Mouse (Mus musculus) hindbrain, embryonic 11.5 days (tissue): ENCODE data around the gene Pcyt1a. TPM values are rescaled to one million over a fixed set of nuclear protein-coding genes. Genes with fewer than 3 reads are reported as not detected.
A peak's percentile ranks its signal among the peaks of the same experiment; 100 is the strongest.

Source experiments
- ATAC-seq: fragments of 200-750 bp; cut with Nextera tagmentation; 2 replicates; pipeline ENCODE4 v1.8.0; 2017; ENCODE audit warnings: mild to moderate bottlenecking, moderate TSS enrichment, moderate library complexity; ENCODE audit not compliant: low FRiP score
- DNase-seq: peaks from one replicate; pipeline ENCODE4 v3.0.0-alpha.2; 2015; ENCODE audit warnings: low spot score
- H3K27ac ChIP-seq: fragments of 300-500 bp; sonication (generic); 2 replicates; pipeline ENCODE4 v1.5.1; 2014; ENCODE audit warnings: mild to moderate bottlenecking, low read depth, low read length
- H3K27me3 ChIP-seq: fragments of 300-500 bp; sonication (generic); 2 replicates; pipeline ENCODE4 v1.6.1; 2014; ENCODE audit warnings: mild to moderate bottlenecking, low read length, moderate library complexity, mixed read lengths; ENCODE audit not compliant: control insufficient read depth, insufficient read depth
- H3K36me3 ChIP-seq: fragments of 300-500 bp; sonication (generic); 2 replicates; pipeline ENCODE4 v1.6.1; 2014; ENCODE audit warnings: mild to moderate bottlenecking, low read length, moderate library complexity, mixed read lengths; ENCODE audit not compliant: control insufficient read depth, insufficient read depth
- H3K4me1 ChIP-seq: fragments of 300-500 bp; sonication (generic); replicated peaks from 2 replicates; pipeline ENCODE4 v1.6.1; 2014; ENCODE audit warnings: low read length, mixed read lengths; ENCODE audit not compliant: control insufficient read depth, insufficient read depth
- H3K4me2 ChIP-seq: fragments of 300-500 bp; sonication (generic); replicated peaks from 2 replicates; pipeline ENCODE4 v1.6.1; 2014; ENCODE audit warnings: mild to moderate bottlenecking, low read depth, low read length
- H3K4me3 ChIP-seq: fragments of 300-500 bp; sonication (generic); 2 replicates; pipeline ENCODE4 v1.5.1; 2014; ENCODE audit warnings: low read depth, low read length
- H3K9ac ChIP-seq: fragments of 300-500 bp; sonication (generic); 2 replicates; pipeline ENCODE4 v1.6.1; 2014; ENCODE audit warnings: low read depth, low read length
- H3K9me3 ChIP-seq: fragments of 300-500 bp; sonication (generic); 2 replicates; pipeline ENCODE4 v1.6.1; 2016; ENCODE audit warnings: low read length; ENCODE audit not compliant: control insufficient read depth
- WGBS: fragments of 180-500 bp; shearing (Covaris S2); extraction: QIAGEN DNeasy Blood & Tissue Kit; methylation state at CpG from one replicate; pipeline ENCODE4 v1.1.7; 2014; 5-methylcytosine and 5-hydroxymethylcytosine counted together
- polyA plus RNA-seq: library from polyadenylated mRNA; unstranded; fragments of >200 nt; fragmentation: Nextera tagmentation; extraction: Ambion mirVana; gene quantifications from 2 replicates; pipeline ENCODE4 v1.2.1, GENCODE M21; 2014

Pcyt1a gene
- polyA plus RNA-seq, 1 experiment from 2014 or later, result 41.8 TPM

DNA sequence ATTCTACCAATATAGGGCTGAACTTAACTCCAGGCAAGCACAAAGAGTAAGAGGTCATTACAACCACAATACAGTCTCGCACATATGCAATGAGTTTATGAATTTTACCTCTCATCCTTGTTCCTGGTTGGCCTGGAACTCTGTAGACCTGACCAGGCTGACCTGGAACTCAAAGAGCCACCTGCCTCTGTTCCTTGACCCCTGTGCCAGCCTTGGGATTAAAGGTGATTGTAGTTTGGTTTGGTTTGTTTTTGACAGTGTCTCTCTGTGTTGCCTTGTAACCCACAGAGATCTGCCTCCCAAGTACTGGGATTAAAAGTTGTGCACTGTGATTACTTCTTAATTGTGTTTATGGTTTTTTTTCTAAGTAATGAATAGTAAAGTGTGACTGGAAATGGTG, 26.0 kb downstream of the Pcyt1a start:
- 97% methylated on average over 1 of the region's 1 CpGs for WGBS
- DNase-seq (no peak), ATAC-seq (no peak)
- no peak overlapping the region for H3K4me2 ChIP-seq
- H3K9me3 ChIP-seq, result no peaks in the 10 kb centered on the region
- no peaks in the 10 kb centered on the region for H3K4me1 ChIP-seq
- no peak overlapping the region for H3K4me3 ChIP-seq
- H3K27me3 ChIP-seq, result no peaks in the 10 kb centered on the region
- no peak overlapping the region for H3K27ac ChIP-seq
- no peak overlapping the region for H3K9ac ChIP-seq
- H3K36me3 ChIP-seq, result no peaks in the 10 kb centered on the region

DNA sequence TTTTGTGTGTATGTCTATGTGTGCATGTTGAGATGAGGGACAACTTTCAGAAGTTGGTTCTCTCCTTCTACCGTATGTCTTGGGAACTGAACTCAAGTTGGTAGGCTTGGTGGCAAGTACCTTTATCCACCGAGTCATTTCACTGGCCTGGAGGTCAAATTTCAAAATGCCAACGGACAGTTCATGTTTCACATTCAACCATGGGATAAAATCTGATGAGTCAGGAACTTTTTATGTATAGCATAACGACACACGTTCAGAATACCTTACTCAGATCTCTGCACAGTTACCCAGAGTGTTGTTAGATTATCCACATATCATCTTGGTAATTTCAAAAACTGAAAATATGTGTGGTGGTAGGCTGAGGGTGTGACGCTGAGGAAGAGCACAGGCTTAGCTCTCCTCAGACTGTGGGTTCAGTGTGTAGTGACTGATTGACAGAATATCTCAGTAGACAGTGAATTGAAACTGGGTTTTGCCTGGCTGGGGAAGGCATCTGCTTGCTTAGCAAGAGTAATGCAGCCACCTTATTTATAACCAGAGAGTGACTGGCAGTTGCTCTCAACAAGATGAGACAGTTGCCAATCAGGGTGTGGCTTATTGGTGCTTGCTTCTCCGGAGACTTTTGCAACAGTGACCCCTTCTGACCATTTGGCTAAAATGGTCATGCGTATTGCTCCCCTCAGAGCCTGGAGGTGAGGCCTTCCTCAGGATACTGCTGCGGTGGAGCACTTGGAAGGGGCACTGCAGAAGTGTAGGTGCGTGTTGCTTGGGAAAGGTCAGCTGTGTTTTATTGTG, 27.1 kb downstream of the Pcyt1a start:
- DNase-seq, result peak; percentile 48
- WGBS, result 66% methylated on average over 10 of the region's 10 CpGs

DNA sequence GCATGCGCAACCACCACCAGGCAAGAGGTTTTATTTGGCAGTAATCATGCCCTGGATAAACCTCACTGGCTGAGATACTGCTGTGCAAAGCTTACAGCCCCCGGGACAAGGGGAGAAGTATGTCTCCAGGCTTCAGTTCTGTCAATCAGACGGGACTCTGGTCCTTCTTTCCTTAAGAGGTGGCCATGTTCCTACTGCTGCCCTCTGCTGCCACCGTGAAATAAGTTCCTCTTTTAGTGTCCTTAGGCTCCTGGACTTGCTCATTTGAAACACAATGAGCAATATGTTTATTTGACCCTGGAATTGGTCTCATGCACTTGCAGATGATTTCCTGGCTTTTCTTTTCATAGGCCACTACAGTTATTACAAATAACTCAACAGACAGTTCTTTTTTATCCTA, 29.8 kb downstream of the Pcyt1a start:
- ATAC-seq, result no peak
- H3K27ac ChIP-seq, result no peak overlapping the region
- WGBS, result 64% methylated on average over 4 of the region's 4 CpGs
- no peak overlapping the region for H3K4me2 ChIP-seq
- H3K9me3 ChIP-seq, result no peaks in the 10 kb centered on the region
- H3K36me3 ChIP-seq, result no peaks in the 10 kb centered on the region
- no peaks in the 10 kb centered on the region for H3K27me3 ChIP-seq
- DNase-seq, result no peak
- no peak overlapping the region for H3K9ac ChIP-seq
- no peaks in the 10 kb centered on the region for H3K4me1 ChIP-seq
- H3K4me3 ChIP-seq, result no peak overlapping the region

More for the DNA sequence above, 27.1 kb downstream of the Pcyt1a start:
- H3K36me3 ChIP-seq, result no peaks in the 10 kb centered on the region
- H3K4me3 ChIP-seq, result no peak overlapping the region
- H3K27ac ChIP-seq, result no peak overlapping the region
- H3K9ac ChIP-seq, result no peak overlapping the region
- no peaks in the 10 kb centered on the region for H3K4me1 ChIP-seq
- ATAC-seq, result no peak
- no peaks in the 10 kb centered on the region for H3K9me3 ChIP-seq
- no peak overlapping the region for H3K4me2 ChIP-seq
- H3K27me3 ChIP-seq, result no peaks in the 10 kb centered on the region

DNA sequence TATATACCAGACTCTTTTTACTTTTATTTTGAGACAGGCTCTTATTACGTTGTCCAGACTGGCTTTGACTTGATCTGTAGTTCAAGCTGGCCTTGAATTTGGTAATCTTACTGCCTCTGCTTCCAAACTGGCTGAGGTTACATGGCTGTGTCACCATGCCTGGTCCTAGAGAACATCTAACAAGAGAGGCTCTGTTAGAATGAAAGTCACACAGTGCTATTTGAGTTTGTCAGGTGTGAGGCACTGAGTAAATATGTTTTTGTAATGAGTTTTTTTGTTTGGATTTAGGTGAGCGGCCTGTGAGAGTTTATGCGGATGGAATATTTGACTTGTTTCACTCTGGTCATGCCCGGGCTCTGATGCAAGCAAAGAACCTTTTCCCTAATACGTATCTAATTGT, 31.0 kb downstream of the Pcyt1a start:
- no peak for DNase-seq
- H3K4me3 ChIP-seq, result no peak overlapping the region
- H3K4me1 ChIP-seq, result no peaks in the 10 kb centered on the region
- ATAC-seq, result no peak
- no peak overlapping the region for H3K27ac ChIP-seq
- 94% methylated on average over 5 of the region's 5 CpGs for WGBS
- no peak overlapping the region for H3K4me2 ChIP-seq
- H3K9me3 ChIP-seq, result no peaks in the 10 kb centered on the region
- H3K9ac ChIP-seq, result no peak overlapping the region
- H3K36me3 ChIP-seq, result no peaks in the 10 kb centered on the region
- H3K27me3 ChIP-seq, result no peaks in the 10 kb centered on the region

DNA sequence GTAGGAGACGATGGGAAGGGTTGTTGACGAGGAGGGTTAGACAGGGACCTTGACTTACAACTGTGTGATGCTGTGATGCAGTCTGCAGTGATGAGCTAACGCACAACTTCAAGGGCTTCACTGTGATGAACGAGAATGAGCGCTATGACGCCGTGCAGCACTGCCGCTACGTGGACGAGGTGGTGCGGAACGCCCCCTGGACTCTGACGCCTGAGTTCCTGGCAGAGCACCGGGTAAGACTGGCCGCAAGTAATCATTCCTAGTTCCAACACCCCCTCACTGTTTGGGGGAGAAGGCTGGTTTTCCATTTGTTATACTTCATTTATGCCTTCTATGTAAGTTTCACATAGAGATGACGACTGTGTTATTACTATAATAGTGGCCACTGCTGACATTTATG, 32.2 kb downstream of the Pcyt1a start:
- Histone ChIP-seq H3K4me3 (no peak overlapping the region), H3K9ac (no peak overlapping the region), H3K4me2 (no peak overlapping the region), H3K27ac (no peak overlapping the region), H3K27me3 (no peaks in the 10 kb centered on the region), H3K9me3 (no peaks in the 10 kb centered on the region), H3K4me1 (no peaks in the 10 kb centered on the region), H3K36me3 (no peaks in the 10 kb centered on the region)
- WGBS, result 97% methylated on average over 16 of the region's 16 CpGs
- no peak for DNase-seq
- no peak for ATAC-seq

DNA sequence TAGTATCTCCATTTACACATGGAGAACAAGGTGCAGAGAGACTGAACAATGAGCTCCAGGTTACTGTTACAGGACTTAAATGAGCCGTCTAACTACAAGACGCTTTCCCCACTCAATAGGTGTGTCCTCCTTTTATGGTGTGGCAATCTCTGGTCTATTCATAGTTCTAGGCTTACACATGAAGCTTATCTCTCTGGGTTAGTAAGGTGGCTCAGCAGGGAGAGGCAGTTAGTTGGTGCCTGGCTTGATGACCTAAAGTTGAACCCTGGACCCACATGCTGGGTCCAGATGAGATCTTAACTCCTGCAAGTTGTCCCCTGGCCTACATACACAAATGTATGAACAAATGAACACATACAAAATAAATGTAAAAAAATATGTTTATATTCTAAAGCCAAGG, 32.7 kb downstream of the Pcyt1a start:
- H3K4me1 ChIP-seq, result no peaks in the 10 kb centered on the region
- no peak overlapping the region for H3K4me3 ChIP-seq
- no peak for DNase-seq
- H3K27ac ChIP-seq, result no peak overlapping the region
- H3K9me3 ChIP-seq, result no peaks in the 10 kb centered on the region
- no peak overlapping the region for H3K9ac ChIP-seq
- no peaks in the 10 kb centered on the region for H3K27me3 ChIP-seq
- H3K36me3 ChIP-seq, result no peaks in the 10 kb centered on the region
- no peak for ATAC-seq
- no peak overlapping the region for H3K4me2 ChIP-seq
- WGBS, result 93% methylated on average over 2 of the region's 2 CpGs

DNA sequence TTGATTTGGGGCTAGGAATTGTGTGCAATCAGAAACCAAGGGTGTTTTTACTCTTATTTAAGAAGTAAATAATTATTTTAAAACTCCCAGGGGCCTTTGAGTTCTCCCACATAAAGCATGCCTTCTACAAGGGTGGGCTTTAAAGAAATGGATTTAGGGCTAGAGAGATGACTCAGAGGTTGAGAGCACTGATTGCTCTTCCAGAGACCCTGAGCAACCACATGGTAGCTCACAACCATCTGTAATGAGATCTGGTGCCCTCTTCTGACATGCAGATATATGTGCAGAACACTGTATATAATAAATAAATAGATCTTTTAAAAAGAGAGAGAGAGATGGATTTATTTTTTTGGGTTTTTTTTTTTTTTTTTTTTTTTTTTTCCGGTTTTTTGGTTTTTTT, 34.2 kb downstream of the Pcyt1a start:
- no peak overlapping the region for H3K4me2 ChIP-seq
- WGBS, result no CpG with 5 or more reads among the region's 1 CpGs
- DNase-seq (no peak), ATAC-seq (no peak)
- no peaks in the 10 kb centered on the region for H3K9me3 ChIP-seq
- H3K27ac ChIP-seq, result no peak overlapping the region
- H3K4me1 ChIP-seq, result no peaks in the 10 kb centered on the region
- no peaks in the 10 kb centered on the region for H3K27me3 ChIP-seq
- H3K36me3 ChIP-seq, result no peaks in the 10 kb centered on the region
- no peak overlapping the region for H3K9ac ChIP-seq
- no peak overlapping the region for H3K4me3 ChIP-seq

DNA sequence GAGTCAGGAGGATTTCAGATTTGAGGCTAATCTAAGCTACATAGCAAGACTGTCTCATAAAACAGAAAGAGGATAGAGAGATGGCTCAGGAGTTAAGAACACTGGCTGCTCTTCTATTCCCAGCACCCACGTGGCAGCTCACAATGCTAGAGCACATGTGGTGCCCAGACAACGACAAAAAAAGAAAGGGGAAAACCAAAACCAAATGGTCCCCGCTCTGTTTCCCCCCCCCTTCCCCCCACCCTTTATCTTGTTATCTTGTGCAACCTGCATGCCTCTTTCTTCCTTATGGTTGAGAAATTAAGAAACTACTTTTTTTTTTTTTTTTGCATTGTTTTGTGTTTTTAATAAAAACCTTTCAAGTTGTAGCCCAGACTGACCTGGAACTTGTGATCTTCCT, 37.8 kb downstream of the Pcyt1a start:
- Histone ChIP-seq H3K27ac (no peak overlapping the region), H3K9ac (no peak overlapping the region), H3K4me3 (no peak overlapping the region), H3K4me1 (no peaks in the 10 kb centered on the region), H3K36me3 (no peaks in the 10 kb centered on the region), H3K27me3 (no peaks in the 10 kb centered on the region), H3K4me2 (no peak overlapping the region), H3K9me3 (no peaks in the 10 kb centered on the region)
- 86% methylated on average over 3 of the region's 3 CpGs for WGBS
- ATAC-seq (no peak), DNase-seq (no peak)

DNA sequence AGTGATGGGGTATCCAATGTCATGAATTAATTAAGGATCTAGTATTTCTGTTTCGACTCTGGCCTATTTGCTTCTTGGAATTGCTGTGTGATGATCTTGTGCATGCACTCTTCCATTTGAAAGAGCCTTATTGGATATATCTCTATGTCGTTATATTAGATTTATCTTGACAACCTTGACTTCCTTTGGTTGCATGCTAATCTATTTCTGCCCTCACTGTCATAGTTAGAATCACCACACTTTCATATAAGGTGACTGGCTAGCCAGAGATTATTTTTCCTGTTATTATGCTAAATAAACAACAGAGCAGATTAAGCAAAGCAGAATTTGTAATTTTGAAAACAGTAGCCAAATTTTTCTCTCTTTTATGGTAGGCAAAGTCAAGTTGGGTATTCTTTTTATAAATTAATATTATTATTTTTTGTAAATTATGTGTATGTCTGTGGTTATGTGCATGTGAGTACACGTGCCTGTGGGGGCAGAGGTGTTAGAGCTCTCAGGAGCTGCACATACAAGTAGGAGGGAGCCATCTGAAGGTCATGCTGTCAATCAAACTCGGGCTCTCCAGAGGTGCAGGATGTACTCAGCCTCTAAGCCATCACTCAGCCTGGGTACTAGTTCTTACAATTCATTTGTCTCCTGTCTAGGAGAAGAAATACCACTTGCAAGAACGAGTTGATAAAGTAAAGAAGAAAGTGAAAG, 38.8 kb downstream of the Pcyt1a start:
- no peaks in the 10 kb centered on the region for H3K36me3 ChIP-seq

More for the DNA sequence above, 38.8 kb downstream of the Pcyt1a start:
- 82% methylated on average over 5 of the region's 5 CpGs for WGBS
- ATAC-seq, result no peak
- H3K27ac ChIP-seq, result no peak overlapping the region
- no peaks in the 10 kb centered on the region for H3K27me3 ChIP-seq
- no peaks in the 10 kb centered on the region for H3K9me3 ChIP-seq
- no peak overlapping the region for H3K4me2 ChIP-seq
- no peak for DNase-seq
- H3K4me1 ChIP-seq, result no peaks in the 10 kb centered on the region
- no peak overlapping the region for H3K9ac ChIP-seq
- no peak overlapping the region for H3K4me3 ChIP-seq
